Mouse (Mus musculus): ENCODE results near the gene Syngr2.

DNA sequence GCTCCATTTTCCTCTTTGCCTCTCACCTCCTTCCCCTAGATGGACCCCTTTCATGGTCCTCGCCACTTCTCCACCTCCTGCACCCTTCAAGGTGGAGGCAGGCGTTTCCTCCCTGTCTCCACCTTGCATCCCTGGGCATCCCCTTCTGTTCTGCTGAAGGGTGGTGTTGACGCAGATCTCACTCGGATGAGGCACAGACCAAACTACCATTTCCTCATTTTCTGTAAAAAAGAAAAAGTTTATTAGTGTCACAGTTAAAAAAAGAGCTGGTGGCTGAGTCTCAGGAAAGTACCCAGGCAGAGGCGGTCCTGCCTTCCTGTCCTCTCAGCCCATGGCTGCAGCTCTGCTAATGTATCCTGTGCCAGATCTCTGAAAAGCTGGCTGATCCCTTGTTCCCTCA is 10.3 kb upstream of the Syngr2 start:
- no peak for TF ChIP-seq CTCF (IDR thresholded peaks at IDR 0.05; ENCODE audit: low read depth)
- no peak for TF ChIP-seq EP300 (IDR thresholded peaks at IDR 0.05; ENCODE audit: low read depth)
